Mouse (Mus musculus) urinary bladder, postnatal 36 days (tissue): ENCODE data around the gene Csnk2b.

Source experiments
- DNase-seq, 2 experiments: peaks; one replicate each; pipeline ENCODE4 v3.0.0; 2022; ENCODE audit warnings: low spot score in 2 of 2, mixed read lengths in 1 of 2

Csnk2b gene

GRCm38 (mm10) chr17:35121143-35121799, 582 bp downstream of the Csnk2b start, which contains the start of gene Gpank1:
Gene Gpank1, plus strand, starts transcription at chr17:35121455.
- peak; percentile 94 to 98 for DNase-seq

- peak in 1 of 2 experiments; percentile 43 for DNase-seq
These were observed 1.1 kb downstream of the Csnk2b start for GRCm38 (mm10) chr17:35120745-35121142.

- no peak for DNase-seq
These were observed 6.5 kb downstream of the Csnk2b start, which contains the start of gene Ly6g5b for GRCm38 (mm10) chr17:35115046-35116019. Gene Ly6g5b, minus strand, starts transcription at chr17:35115428.

GRCm38 (mm10) chr17:35111774-35112173, 10.1 kb downstream of the Csnk2b start:
- DNase-seq: no peak

GRCm38 (mm10) chr17:35108097-35108496, 13.8 kb downstream of the Csnk2b start, which contains the start of gene Ly6g5c:
Gene Ly6g5c, plus strand, starts transcription at chr17:35108279.
- no peak for DNase-seq

- DNase-seq: no peak
These were observed 15.3 kb downstream of the Csnk2b start for GRCm38 (mm10) chr17:35106522-35106921.

GRCm38 (mm10) chr17:35105740-35106389, 16.0 kb downstream of the Csnk2b start:
- DNase-seq: peak in 1 of 2 experiments; percentile 34

- DNase-seq: no peak
These were observed 17.1 kb downstream of the Csnk2b start for GRCm38 (mm10) chr17:35104754-35105153.

GRCm38 (mm10) chr17:35104079-35104478, 17.8 kb downstream of the Csnk2b start:
- no peak for DNase-seq

GRCm38 (mm10) chr17:35103221-35103690, 18.6 kb downstream of the Csnk2b start:
- DNase-seq: no peak

- DNase-seq: no peak
These were observed 19.6 kb downstream of the Csnk2b start for GRCm38 (mm10) chr17:35102299-35102698.

GRCm38 (mm10) chr17:35101161-35101560, 20.7 kb downstream of the Csnk2b start:
- DNase-seq: no peak

GRCm38 (mm10) chr17:35100196-35100765, 21.6 kb downstream of the Csnk2b start:
- DNase-seq: no peak

GRCm38 (mm10) chr17:35097164-35097655, 24.6 kb downstream of the Csnk2b start:
- no peak for DNase-seq

GRCm38 (mm10) chr17:35096597-35096996, 25.3 kb downstream of the Csnk2b start:
- no peak for DNase-seq

GRCm38 (mm10) chr17:35094475-35095365, 27.1 kb downstream of the Csnk2b start:
- DNase-seq: no peak

GRCm38 (mm10) chr17:35092403-35093198, 29.3 kb downstream of the Csnk2b start:
- DNase-seq: no peak

GRCm38 (mm10) chr17:35090166-35090932, 31.5 kb downstream of the Csnk2b start:
- no peak for DNase-seq
